Mouse (Mus musculus) spleen, postnatal 4 days (tissue): ENCODE data around the gene Gm10272.
"Not testable (repeated sequence)": the region's sequence is repeated elsewhere in the genome, so short reads cannot be mapped to it uniquely, and the experiment has no call there.

Source experiments
- DNase-seq, 2 experiments: peaks; one replicate each; pipeline ENCODE4 v3.0.0; 2022; ENCODE audit warnings: low spot score in 2 of 2

Gm10272 gene

GRCm38 (mm10) chr10:77706326-77706725 lies at the start of gene Gm10272:
Gene Gm10272, plus strand, starts transcription at chr10:77706626.
- no peak for DNase-seq

GRCm38 (mm10) chr10:77658286-77658994 lies 48.0 kb upstream of the Gm10272 start:
- no peak for DNase-seq

- no peak for DNase-seq
Observed at GRCm38 (mm10) chr10:77663949-77664665, 42.3 kb upstream of the Gm10272 start.

- DNase-seq, result no peak
Observed at GRCm38 (mm10) chr10:77666342-77666741, 40.1 kb upstream of the Gm10272 start.

- DNase-seq, result no peak
Observed at GRCm38 (mm10) chr10:77667402-77667801, 39.0 kb upstream of the Gm10272 start.

GRCm38 (mm10) chr10:77670710-77671109 lies 35.7 kb upstream of the Gm10272 start:
- no peak for DNase-seq

- no peak for DNase-seq
Observed at GRCm38 (mm10) chr10:77671519-77671918, 34.9 kb upstream of the Gm10272 start.

- no peak for DNase-seq
Observed at GRCm38 (mm10) chr10:77673765-77674164, 32.7 kb upstream of the Gm10272 start.

- no peak for DNase-seq
Observed at GRCm38 (mm10) chr10:77677562-77677961, 28.9 kb upstream of the Gm10272 start.

GRCm38 (mm10) chr10:77682994-77683393 lies 23.4 kb upstream of the Gm10272 start:
- no peak for DNase-seq

- DNase-seq, result no peak
Observed at GRCm38 (mm10) chr10:77684181-77684580, 22.2 kb upstream of the Gm10272 start.

GRCm38 (mm10) chr10:77685895-77686664 lies 20.3 kb upstream of the Gm10272 start, which contains the start of gene Tspear:
Gene Tspear, plus strand, starts transcription at chr10:77686569.
- no peak for DNase-seq

- DNase-seq, result no peak
Observed at GRCm38 (mm10) chr10:77687021-77687420, 19.4 kb upstream of the Gm10272 start.

- DNase-seq, result not testable (repeated sequence)
Observed at GRCm38 (mm10) chr10:77690356-77690807, 16.0 kb upstream of the Gm10272 start, which contains the start of gene Gm19402. Gene Gm19402, minus strand, starts transcription at chr10:77690757.

GRCm38 (mm10) chr10:77697133-77697532 lies 9.3 kb upstream of the Gm10272 start, which contains the start of gene Gm9508:
Gene Gm9508, minus strand, starts transcription at chr10:77697233.
- no peak for DNase-seq

- DNase-seq, result no peak
Observed at GRCm38 (mm10) chr10:77709831-77710230, 3.4 kb downstream of the Gm10272 start.

- DNase-seq, result not testable (repeated sequence)
Observed at GRCm38 (mm10) chr10:77711157-77711556, 4.7 kb downstream of the Gm10272 start, which contains the start of gene Gm10024. Gene Gm10024, plus strand, starts transcription at chr10:77711457.

- DNase-seq, result no peak
Observed at GRCm38 (mm10) chr10:77713734-77714133, 7.3 kb downstream of the Gm10272 start.

- DNase-seq, result no peak
Observed at GRCm38 (mm10) chr10:77715507-77715906, 9.1 kb downstream of the Gm10272 start, which contains the start of gene Gm10142. Gene Gm10142, plus strand, starts transcription at chr10:77715807.

- not testable (repeated sequence) for DNase-seq
Observed at GRCm38 (mm10) chr10:77720299-77720698, 13.9 kb downstream of the Gm10272 start, which contains the start of gene Krtap12-1. Gene Krtap12-1, plus strand, starts transcription at chr10:77720599.

GRCm38 (mm10) chr10:77724855-77725254 lies 18.4 kb downstream of the Gm10272 start:
- no peak for DNase-seq

- DNase-seq, result no peak
Observed at GRCm38 (mm10) chr10:77726186-77726585, 19.8 kb downstream of the Gm10272 start, which contains the start of gene Gm10100. Gene Gm10100, plus strand, starts transcription at chr10:77726486.
